Mouse (Mus musculus) kidney, embryonic 15.5 days (tissue): ENCODE measurements around the gene Sdf4. TPM values are rescaled to one million over a fixed set of nuclear protein-coding genes. Genes with fewer than 3 reads are reported as not detected.
A peak's percentile ranks its signal among the peaks of the same experiment; 100 is the strongest.

Experiments
- ATAC-seq: fragments of 200-750 bp; cut with Nextera tagmentation; replicated peaks from 2 replicates; pipeline ENCODE4 v1.8.0; 2017; ENCODE audit warnings: moderate TSS enrichment; ENCODE audit not compliant: low FRiP score
- H3K27ac ChIP-seq: fragments of 300-500 bp; sonication (generic); 2 replicates; pipeline ENCODE4 v1.5.1; 2015; ENCODE audit warnings: mild to moderate bottlenecking, inconsistent platforms
- H3K27me3 ChIP-seq: fragments of 300-500 bp; sonication (generic); 2 replicates; pipeline ENCODE4 v1.6.1; 2015; ENCODE audit warnings: inconsistent platforms
- H3K36me3 ChIP-seq: fragments of 300-500 bp; sonication (generic); 2 replicates; pipeline ENCODE4 v1.6.1; 2015; ENCODE audit warnings: inconsistent platforms
- H3K4me1 ChIP-seq: fragments of 300-500 bp; sonication (generic); 2 replicates; pipeline ENCODE4 v1.6.1; 2015; ENCODE audit warnings: inconsistent platforms
- H3K4me2 ChIP-seq: fragments of 300-500 bp; sonication (generic); 2 replicates; pipeline ENCODE4 v1.6.1; 2015; ENCODE audit warnings: moderate library complexity, mild to moderate bottlenecking, inconsistent platforms
- H3K4me3 ChIP-seq: fragments of 300-500 bp; sonication (generic); replicated peaks from 2 replicates; pipeline ENCODE4 v1.5.1; 2015; ENCODE audit warnings: mild to moderate bottlenecking, inconsistent platforms
- H3K9ac ChIP-seq: fragments of 300-500 bp; sonication (generic); 2 replicates; pipeline ENCODE4 v1.6.1; 2015; ENCODE audit warnings: mild to moderate bottlenecking, inconsistent platforms
- H3K9me3 ChIP-seq: fragments of 300-500 bp; sonication (generic); replicated peaks from 2 replicates; pipeline ENCODE4 v1.6.1; 2016; ENCODE audit warnings: inconsistent platforms
- WGBS: fragments of 180-500 bp; shearing (Covaris S2); methylation state at CpG from one replicate; pipeline ENCODE4 v1.1.7; 2015; ENCODE audit warnings: mixed read lengths; 5-methylcytosine and 5-hydroxymethylcytosine counted together
- polyA plus RNA-seq: library from polyadenylated mRNA; unstranded; fragments of >200 nt; fragmentation: Nextera tagmentation; extraction: Ambion mirVana; gene quantifications from 2 replicates; pipeline ENCODE4 v1.2.1, GENCODE M21; 2015

The Sdf4 gene
- polyA plus RNA-seq, 1 experiment from 2014 or later, result 161 TPM

GRCm38 (mm10) chr4:156033476-156034119 is 40.9 kb downstream of the Sdf4 start:
- Histone ChIP-seq H3K4me2 (no peak overlapping the region), H3K27me3 (peaks cover 23% of the 10 kb centered on the region)
- WGBS, result 40% methylated on average over 6 of the region's 6 CpGs

DNA sequence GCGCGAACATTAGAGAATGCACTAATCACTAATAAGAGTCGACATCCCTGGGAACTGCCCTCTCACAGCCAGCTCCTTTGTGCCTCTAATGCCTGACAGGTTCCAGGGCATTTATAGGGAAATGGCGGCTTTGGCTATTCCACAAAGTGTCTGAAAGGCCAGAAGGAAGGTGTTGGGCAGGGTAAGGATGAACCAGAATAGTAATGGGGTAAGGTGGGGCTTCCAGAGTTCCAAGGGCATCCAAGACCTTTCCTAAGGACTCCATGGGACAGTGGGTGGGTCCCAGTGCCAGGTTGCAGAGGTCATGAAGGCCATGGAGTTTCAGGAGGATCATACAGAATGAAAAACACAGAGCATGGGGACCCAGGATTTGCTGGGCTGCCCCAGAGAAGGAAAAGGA is 41.6 kb downstream of the Sdf4 start:
- peak overlapping the region; percentile 55 for H3K4me2 ChIP-seq
- no peak for ATAC-seq
- peaks cover 10% of the 10 kb centered on the region; the same call in 1 of the 2 replicates for H3K36me3 ChIP-seq
- peaks cover 23% of the 10 kb centered on the region for H3K27me3 ChIP-seq
- 0 out of 2 replicates have a peak overlapping the region, but pooled peaks have one; percentile 10 for H3K9ac ChIP-seq
- peaks cover 49% of the 10 kb centered on the region for H3K4me1 ChIP-seq
- H3K9me3 ChIP-seq, result no peaks in the 10 kb centered on the region
- WGBS, result 68% methylated on average over 4 of the region's 4 CpGs
- no peak overlapping the region for H3K4me3 ChIP-seq
- no peak overlapping the region for H3K27ac ChIP-seq

More at GRCm38 (mm10) chr4:156033476-156034119, 40.9 kb downstream of the Sdf4 start:
- Histone ChIP-seq H3K4me3 (no peak overlapping the region), H3K9me3 (no peaks in the 10 kb centered on the region), H3K4me1 (peaks cover 49% of the 10 kb centered on the region), H3K9ac (no peak overlapping the region), H3K36me3 (peaks cover 14% of the 10 kb centered on the region), H3K27ac (peak overlapping the region; percentile 95; the same call in 1 of the 2 replicates)
- ATAC-seq, result no peak

DNA sequence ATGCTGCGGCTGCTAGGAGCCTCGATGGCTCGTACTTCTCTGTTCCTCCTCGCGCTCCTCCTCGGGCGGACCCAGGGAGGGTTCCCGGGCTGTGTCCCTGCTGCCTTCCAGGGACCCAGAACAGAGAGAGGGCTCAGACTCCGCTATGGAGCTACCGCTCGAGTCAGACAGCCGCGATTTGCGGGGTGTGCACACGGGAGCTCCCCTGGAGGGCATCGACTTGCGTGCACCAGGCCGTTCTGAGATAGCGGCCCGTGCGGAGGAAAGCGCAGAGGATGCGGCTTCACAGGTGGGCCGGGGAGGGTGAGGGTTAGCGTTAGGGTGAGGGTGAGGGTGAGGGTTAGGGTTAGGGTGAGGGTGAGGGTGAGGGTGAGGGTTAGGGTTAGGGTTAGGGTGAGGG is 42.2 kb downstream of the Sdf4 start:
- H3K4me2 ChIP-seq, result peak overlapping the region; percentile 55

DNA sequence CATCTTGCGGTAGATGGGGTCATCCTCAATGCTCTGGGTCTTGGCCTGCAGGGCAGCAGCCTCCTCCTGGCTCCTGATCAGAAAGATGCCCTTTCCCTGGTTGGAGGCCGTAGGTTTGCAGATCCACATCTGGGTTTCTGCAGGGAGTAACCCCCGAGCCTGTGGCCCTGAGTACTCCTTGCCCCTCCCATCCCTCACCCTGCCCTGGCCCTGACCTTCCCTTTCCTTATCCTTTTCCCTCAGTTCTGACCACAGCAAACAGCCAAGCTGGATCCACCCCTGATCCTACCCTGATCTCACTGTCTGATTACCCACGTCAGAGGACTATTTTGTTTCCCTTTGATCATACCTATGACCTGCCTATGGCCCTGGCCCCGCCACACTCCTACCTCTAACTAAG is 52.1 kb downstream of the Sdf4 start:
- 0 out of 2 replicates have a peak, but pooled peaks have one; percentile 15 for ATAC-seq
- Histone ChIP-seq H3K4me2 (no peak overlapping the region), H3K27ac (no peak overlapping the region), H3K9ac (no peak overlapping the region), H3K27me3 (no peaks in the 10 kb centered on the region), H3K4me1 (no peaks in the 10 kb centered on the region), H3K4me3 (no peak overlapping the region), H3K36me3 (peaks cover 9% of the 10 kb centered on the region; the same call in 1 of the 2 replicates), H3K9me3 (no peaks in the 10 kb centered on the region)
- WGBS, result 59% methylated on average over 5 of the region's 5 CpGs

More for the DNA sequence above, 42.2 kb downstream of the Sdf4 start:
- ATAC-seq, result no peak
- 0 out of 2 replicates have a peak overlapping the region, but pooled peaks have one; percentile 10 for H3K9ac ChIP-seq
- H3K27ac ChIP-seq, result no peak overlapping the region
- H3K4me1 ChIP-seq, result peaks cover 49% of the 10 kb centered on the region
- H3K36me3 ChIP-seq, result peaks cover 6% of the 10 kb centered on the region; the same call in 1 of the 2 replicates
- H3K4me3 ChIP-seq, result peak overlapping the region; percentile 22
- H3K27me3 ChIP-seq, result peaks cover 23% of the 10 kb centered on the region
- no peaks in the 10 kb centered on the region for H3K9me3 ChIP-seq
- 12% methylated on average over 25 of the region's 25 CpGs for WGBS

- no peak overlapping the region for H3K27ac ChIP-seq
- peaks cover 4% of the 10 kb centered on the region; the same call in 1 of the 2 replicates for H3K4me1 ChIP-seq
- peaks cover 9% of the 10 kb centered on the region; the same call in 1 of the 2 replicates for H3K36me3 ChIP-seq
- 77% methylated on average over 3 of the region's 3 CpGs for WGBS
- H3K9me3 ChIP-seq, result no peaks in the 10 kb centered on the region
- H3K4me2 ChIP-seq, result no peak overlapping the region
- no peak overlapping the region for H3K4me3 ChIP-seq
- no peak overlapping the region for H3K9ac ChIP-seq
- H3K27me3 ChIP-seq, result no peaks in the 10 kb centered on the region
- no peak for ATAC-seq
Measured at GRCm38 (mm10) chr4:156049779-156050178, 57.1 kb downstream of the Sdf4 start.

GRCm38 (mm10) chr4:156050391-156050980 is 57.8 kb downstream of the Sdf4 start:
- no peak overlapping the region for H3K27ac ChIP-seq
- H3K36me3 ChIP-seq, result peaks cover 9% of the 10 kb centered on the region; the same call in 1 of the 2 replicates
- ATAC-seq, result no peak
- WGBS, result 76% methylated on average over 6 of the region's 6 CpGs
- no peaks in the 10 kb centered on the region for H3K27me3 ChIP-seq
- no peak overlapping the region for H3K9ac ChIP-seq
- no peak overlapping the region for H3K4me2 ChIP-seq
- no peaks in the 10 kb centered on the region for H3K9me3 ChIP-seq
- no peak overlapping the region for H3K4me3 ChIP-seq
- peaks cover 11% of the 10 kb centered on the region; the same call in 1 of the 2 replicates for H3K4me1 ChIP-seq

DNA sequence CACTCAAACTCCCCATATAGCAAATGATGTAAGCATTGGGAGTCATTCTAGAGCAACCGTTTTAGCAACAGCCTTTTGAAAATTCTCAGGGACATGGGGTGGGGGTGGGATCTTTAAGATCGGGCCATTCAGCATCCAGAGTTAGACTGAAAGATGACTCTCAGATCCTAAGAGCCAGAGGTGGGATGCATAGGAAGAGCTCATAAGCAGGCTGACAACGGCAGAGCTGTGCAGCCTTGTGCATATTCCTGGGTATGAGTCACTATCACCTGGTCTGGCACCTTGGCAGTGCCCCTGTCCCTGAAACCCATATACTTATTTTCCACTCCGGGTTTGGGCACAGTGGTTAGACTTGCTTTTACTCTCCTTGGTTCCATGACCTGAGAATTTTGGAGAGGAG is 60.4 kb downstream of the Sdf4 start:
- Histone ChIP-seq H3K27me3 (no peaks in the 10 kb centered on the region), H3K36me3 (peaks cover 3% of the 10 kb centered on the region; the same call in 1 of the 2 replicates), H3K4me1 (peaks cover 16% of the 10 kb centered on the region), H3K9ac (no peak overlapping the region), H3K4me2 (no peak overlapping the region), H3K4me3 (no peak overlapping the region), H3K27ac (no peak overlapping the region), H3K9me3 (no peaks in the 10 kb centered on the region)
- WGBS, result 81% methylated on average over 4 of the region's 4 CpGs
- no peak for ATAC-seq

GRCm38 (mm10) chr4:156054130-156054529 is 61.5 kb downstream of the Sdf4 start:
- H3K27me3 ChIP-seq, result no peaks in the 10 kb centered on the region
- peaks cover 16% of the 10 kb centered on the region for H3K4me1 ChIP-seq
- no peaks in the 10 kb centered on the region for H3K9me3 ChIP-seq
- WGBS, result 79% methylated on average over 4 of the region's 4 CpGs
- ATAC-seq, result no peak
- no peak overlapping the region for H3K27ac ChIP-seq
- H3K4me2 ChIP-seq, result no peak overlapping the region
- H3K9ac ChIP-seq, result no peak overlapping the region
- no peak overlapping the region for H3K4me3 ChIP-seq
- no peaks in the 10 kb centered on the region for H3K36me3 ChIP-seq

GRCm38 (mm10) chr4:156054606-156055005 is 61.9 kb downstream of the Sdf4 start:
- 92% methylated on average over 6 of the region's 6 CpGs for WGBS
- Histone ChIP-seq H3K27ac (no peak overlapping the region), H3K4me3 (no peak overlapping the region), H3K9ac (no peak overlapping the region), H3K36me3 (no peaks in the 10 kb centered on the region), H3K4me2 (no peak overlapping the region), H3K9me3 (no peaks in the 10 kb centered on the region), H3K4me1 (peaks cover 16% of the 10 kb centered on the region), H3K27me3 (no peaks in the 10 kb centered on the region)
- ATAC-seq, result no peak

GRCm38 (mm10) chr4:156055173-156055572 is 62.5 kb downstream of the Sdf4 start:
- H3K9ac ChIP-seq, result no peak overlapping the region
- H3K4me2 ChIP-seq, result 0 out of 2 replicates have a peak overlapping the region, but pooled peaks have one; percentile 6
- ATAC-seq, result no peak

DNA sequence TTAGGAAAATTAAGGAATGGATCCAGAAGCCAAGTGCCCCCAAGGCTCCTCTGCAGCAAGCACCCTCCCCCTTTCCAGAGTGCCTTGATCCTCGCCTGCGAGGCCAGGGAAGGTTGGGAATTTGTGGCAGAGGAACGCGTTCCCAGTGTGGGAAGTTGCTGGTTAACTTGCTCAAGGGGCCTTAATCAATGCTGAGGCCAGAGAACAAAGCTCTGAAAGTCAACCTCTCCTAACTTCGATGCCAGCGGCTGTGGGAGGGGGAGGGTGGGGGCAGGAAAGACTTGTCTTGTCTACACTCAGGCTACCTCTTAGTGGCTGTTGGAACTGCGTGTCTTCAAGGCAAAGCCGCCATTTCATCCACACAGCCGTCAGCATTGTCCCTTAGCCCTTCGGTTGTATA is 65.0 kb downstream of the Sdf4 start:
- Histone ChIP-seq H3K27me3 (no peaks in the 10 kb centered on the region), H3K4me2 (peak overlapping the region; percentile 50), H3K36me3 (no peaks in the 10 kb centered on the region), H3K9ac (0 out of 2 replicates have a peak overlapping the region, but pooled peaks have one; percentile 4), H3K4me3 (peak overlapping the region; percentile 37), H3K4me1 (peaks cover 25% of the 10 kb centered on the region), H3K27ac (peak overlapping the region; percentile 56), H3K9me3 (no peaks in the 10 kb centered on the region)
- ATAC-seq, result no peak
- 56% methylated on average over 10 of the region's 10 CpGs for WGBS

More at GRCm38 (mm10) chr4:156055173-156055572, 62.5 kb downstream of the Sdf4 start:
- peaks cover 19% of the 10 kb centered on the region for H3K4me1 ChIP-seq
- 91% methylated on average over 5 of the region's 5 CpGs for WGBS
- H3K4me3 ChIP-seq, result no peak overlapping the region
- H3K9me3 ChIP-seq, result no peaks in the 10 kb centered on the region
- no peaks in the 10 kb centered on the region for H3K27me3 ChIP-seq
- no peaks in the 10 kb centered on the region for H3K36me3 ChIP-seq
- H3K27ac ChIP-seq, result no peak overlapping the region

GRCm38 (mm10) chr4:156058826-156059225 is 66.2 kb downstream of the Sdf4 start:
- Histone ChIP-seq H3K27me3 (no peaks in the 10 kb centered on the region), H3K9ac (peak overlapping the region; percentile 50), H3K36me3 (no peaks in the 10 kb centered on the region), H3K9me3 (no peaks in the 10 kb centered on the region), H3K4me2 (peak overlapping the region; percentile 50), H3K4me1 (peaks cover 28% of the 10 kb centered on the region), H3K4me3 (peak overlapping the region; percentile 37), H3K27ac (peak overlapping the region; percentile 93)
- no peak for ATAC-seq
- 66% methylated on average over 9 of the region's 9 CpGs for WGBS
